Mouse (Mus musculus) heart, postnatal 36 days (tissue): Measurements from ENCODE around the gene Card10. TPM values are rescaled to one million over a fixed set of nuclear protein-coding genes. Genes with fewer than 3 reads are reported as not detected.
"Not testable (repeated sequence)": the region's sequence is repeated elsewhere in the genome, so short reads cannot be mapped to it uniquely, and the experiment has no call there.

Source experiments
- DNase-seq, 2 experiments: peaks; one replicate each; pipeline ENCODE4 v3.0.0; 2021 to 2022
- intact Hi-C: fragments of 180-260 bp; cut with DNase I; formaldehyde crosslinking; loops from one replicate; pipeline ENCODE4 v1.15.1; 2025
- total RNA-seq, 2 experiments: library from RNA; stranded (reverse); gene quantifications; 2 replicates each; pipeline ENCODE4 v1.2.3; 2021

Gene Card10
- 10 to 100 TPM; 15.4 to 19.0 TPM for total RNA-seq

- intact Hi-C loops: loop anchor here (1.0 to 2.0 kb wide), 2 partner anchors 16 to 45 kb away; no protein-coding TSS in a partner anchor
- DNase-seq: peak; percentile 77 to 81
These were observed at the start of gene Card10 for GRCm38 (mm10) chr15:78802776-78803391. Gene Card10, minus strand, starts transcription at chr15:78803042.

DNA sequence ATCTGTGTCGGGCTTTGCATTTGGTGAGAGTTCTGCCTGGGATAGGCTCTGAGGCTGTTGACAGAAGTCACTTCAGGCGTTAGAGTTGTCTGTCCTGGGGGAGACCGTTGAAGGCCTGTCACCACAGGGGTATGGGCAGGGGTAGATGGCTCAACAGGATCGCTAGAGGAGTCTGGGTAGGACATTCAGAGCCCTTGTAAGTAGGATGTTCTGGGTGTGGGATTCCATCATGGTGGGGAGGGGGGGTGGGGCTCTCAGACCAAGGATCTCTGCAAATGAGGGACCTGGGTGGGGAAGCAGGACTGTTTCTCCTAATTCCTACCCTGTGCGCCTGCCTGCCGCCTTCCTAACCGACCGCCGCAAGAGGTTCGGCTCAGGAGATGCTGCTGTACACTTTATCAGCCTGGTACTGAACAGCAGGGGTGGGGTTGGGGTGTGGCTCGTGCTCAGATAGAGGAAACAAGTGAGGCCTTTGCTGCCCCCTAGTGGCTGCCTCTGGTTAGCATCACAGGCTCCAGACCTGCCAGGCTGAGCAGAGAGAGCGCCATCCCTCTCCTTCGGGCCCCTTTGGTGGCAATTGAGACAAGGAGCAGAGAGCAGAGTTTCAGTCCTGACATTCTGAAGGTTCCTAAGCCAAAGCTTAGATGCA, 48.8 kb upstream of the Card10 start:
- intact Hi-C loops: loop anchor here (2.0 to 5.0 kb wide), 2 partner anchors 17 to 34 kb away; no protein-coding TSS in a partner anchor
- peak; percentile 93 to 95 for DNase-seq

DNA sequence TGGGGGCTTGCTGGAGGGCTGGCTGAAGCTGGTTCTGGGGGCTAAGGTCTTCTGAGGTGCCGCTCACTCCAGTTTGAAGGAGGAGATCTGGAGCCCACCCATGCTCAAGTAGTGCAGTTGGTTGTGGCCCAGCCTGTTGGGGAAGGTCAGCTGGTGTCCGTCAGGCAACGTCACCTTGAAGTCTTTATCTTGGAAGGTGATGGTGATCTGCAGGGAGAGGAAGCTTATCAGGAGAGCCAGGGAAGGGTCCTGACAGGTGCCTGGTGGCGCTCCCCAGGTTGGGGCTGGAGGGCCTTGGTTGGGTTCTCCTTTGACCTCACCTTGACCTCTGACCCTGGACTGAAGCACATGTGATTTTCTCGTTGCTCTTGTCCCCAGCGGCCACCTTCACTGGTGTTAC, 48.1 kb upstream of the Card10 start:
- intact Hi-C loops: loop anchor here (5.0 kb wide), 1 partner anchor 34 kb away; no protein-coding TSS in a partner anchor
- no peak for DNase-seq

DNA sequence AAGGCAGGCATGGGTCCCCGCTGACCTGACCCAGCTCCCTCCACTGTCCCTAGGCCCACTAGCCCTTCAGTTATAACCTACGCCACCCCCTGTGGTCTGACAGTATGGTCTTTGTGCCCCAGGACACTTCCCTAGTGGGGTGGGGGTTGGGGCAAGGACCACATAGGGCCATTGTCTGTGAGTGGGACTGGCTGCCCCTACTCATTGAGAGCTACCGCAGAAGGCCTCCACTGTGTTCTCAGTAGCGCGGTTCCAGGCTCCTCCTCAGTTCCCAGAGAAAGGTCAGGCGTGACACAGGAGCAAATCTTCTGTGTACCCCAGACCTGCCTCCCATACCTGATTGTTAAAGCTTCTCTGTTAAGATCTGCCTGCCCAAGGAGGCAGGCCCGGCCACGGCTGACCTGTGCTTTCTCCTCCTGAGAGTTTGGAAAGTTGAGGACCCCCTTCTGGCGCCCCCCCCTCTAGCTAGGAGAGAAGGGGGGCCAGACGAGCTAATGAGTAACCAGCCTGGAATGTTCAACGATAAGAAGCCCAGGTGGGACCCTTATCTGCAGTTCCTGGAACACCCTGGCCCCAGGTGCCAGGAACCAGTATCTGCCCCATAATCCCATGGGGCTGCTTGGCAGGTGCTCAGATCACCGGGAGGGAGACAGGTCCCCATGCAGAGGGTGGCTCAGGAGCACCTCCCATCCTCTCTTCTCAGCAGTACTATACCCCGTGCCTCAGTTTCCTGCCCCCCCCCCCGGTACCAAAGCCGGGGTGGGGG, 47.4 kb upstream of the Card10 start:
- intact Hi-C loops: loop anchor here (5.0 kb wide), 1 partner anchor 33 kb away; no protein-coding TSS in a partner anchor
- DNase-seq: peak in 1 of 2 experiments; percentile 14

DNA sequence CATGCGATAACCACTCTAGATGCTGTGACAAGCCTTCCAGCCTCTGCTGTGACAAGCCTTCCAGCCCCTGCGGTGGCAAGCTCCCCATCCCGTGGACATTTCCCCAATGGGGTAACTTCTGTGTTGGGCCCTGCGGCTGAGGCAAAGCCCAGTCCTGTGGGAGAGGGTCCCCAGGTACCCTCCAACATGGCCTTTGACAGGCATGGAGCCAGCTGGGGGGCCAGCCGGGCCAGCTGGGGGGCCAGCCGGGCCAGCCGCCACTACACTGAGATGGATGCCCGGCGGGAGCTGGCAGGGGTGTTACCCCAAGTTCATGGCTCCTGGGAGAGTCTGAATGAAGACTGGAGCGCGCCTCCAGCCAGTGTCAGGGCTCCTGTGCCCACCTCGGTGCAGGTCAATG, 46.6 kb upstream of the Card10 start:
- intact Hi-C loops: no loop called here
- DNase-seq: no peak

DNA sequence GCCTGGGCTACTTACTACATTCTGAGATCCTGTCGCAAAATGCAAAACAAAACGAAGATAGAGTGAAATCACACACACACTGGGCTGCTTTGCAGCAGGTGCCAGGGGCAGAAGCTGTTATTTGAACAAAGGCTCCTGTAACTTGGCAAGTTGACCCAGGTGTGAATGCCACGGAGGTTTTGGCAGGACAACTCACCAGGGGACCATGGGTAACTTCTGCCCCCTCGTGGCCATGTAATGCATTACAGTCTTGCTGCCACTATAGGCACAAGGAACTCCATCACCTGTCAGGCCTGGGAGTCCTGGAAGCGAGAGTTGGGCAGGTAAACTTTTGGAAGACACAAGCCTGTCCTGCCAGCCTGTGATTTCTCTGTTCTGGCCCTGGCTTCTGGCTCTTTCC, 45.6 kb upstream of the Card10 start:
- DNase-seq: peak; percentile 85 to 91
- intact Hi-C loops: loop anchor here (1.0 kb wide), 2 partner anchors 22 to 46 kb away; no protein-coding TSS in a partner anchor

GRCm38 (mm10) chr15:78846805-78847204, 44.0 kb upstream of the Card10 start:
- intact Hi-C loops, DNase-seq: not testable (repeated sequence)

- intact Hi-C loops: no loop called here
- peak in 1 of 2 experiments; percentile 9 for DNase-seq
These were observed 43.5 kb upstream of the Card10 start for GRCm38 (mm10) chr15:78846352-78846751.

GRCm38 (mm10) chr15:78845867-78846266, 43.0 kb upstream of the Card10 start:
- intact Hi-C loops: no loop called here
- no peak for DNase-seq

DNA sequence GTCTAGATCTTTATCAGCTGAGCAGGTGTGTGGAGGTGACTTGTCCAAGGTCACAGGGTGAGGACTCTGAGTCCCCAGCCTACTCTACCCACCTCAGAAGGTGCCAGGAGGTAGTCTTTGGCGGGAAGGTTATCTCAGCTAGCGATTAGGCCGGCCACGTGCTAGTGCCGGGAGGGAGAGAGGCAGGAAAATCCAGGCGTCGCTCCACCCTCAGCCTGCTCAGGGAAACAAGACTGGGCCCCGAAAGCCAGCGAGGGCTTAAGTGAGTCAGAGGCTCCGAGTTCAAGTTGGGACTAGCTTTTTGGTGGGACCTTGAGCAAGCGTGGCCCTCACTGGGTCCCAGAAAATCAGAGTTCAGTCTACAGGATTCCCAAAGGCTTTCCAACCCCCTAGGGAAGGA, 42.5 kb upstream of the Card10 start:
- DNase-seq: peak in 1 of 2 experiments; percentile 48
- intact Hi-C loops: no loop called here

GRCm38 (mm10) chr15:78844791-78845190, 41.9 kb upstream of the Card10 start:
- intact Hi-C loops: no loop called here
- peak; percentile 68 to 70 for DNase-seq

GRCm38 (mm10) chr15:78843581-78844469, 41.0 kb upstream of the Card10 start:
- DNase-seq: peak in 1 of 2 experiments; percentile 53

DNA sequence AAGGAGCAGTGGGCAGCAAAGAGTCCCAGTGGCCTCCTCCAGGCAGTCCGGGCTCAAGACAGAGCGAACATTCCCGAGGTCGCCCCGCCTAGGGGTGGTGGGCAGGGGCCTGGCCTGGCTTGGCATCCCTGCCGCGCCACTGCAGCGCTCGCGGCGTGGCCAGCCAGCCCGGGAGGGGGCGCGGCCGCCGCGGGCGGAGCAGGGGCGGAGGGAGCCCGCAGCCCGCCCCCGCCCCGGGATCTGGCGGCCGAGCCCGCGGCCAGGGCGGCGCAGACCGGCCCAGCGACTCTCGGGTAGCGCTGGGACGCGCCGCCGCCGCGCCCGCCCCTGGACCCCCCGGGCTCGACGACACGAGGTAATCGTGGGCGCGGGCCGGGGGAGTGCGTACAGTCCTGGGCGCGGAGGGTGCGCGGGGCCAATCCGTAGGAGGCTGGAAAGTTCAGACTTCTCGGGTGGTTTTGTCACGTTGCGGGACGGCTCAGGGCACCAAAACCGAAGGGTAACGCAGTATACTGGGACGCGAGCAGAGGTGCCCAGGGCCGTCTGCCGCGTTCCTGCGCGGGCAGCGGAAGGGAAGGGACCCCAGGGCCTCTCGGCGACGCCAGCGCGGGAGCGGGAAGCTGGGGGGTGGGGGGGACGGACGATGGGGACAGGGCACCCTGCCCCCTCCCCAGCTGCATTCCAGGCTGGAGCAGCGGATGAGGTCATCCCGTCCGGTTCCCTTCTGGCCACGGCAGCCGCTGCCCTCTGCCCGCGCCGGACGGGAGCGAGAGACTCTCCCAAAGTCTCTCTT, 39.7 kb upstream of the Card10 start, which contains the start of gene Cdc42ep1:
Gene Cdc42ep1 (plus strand): TSS at position 254 of the 793 bp plus-strand sequence.
- intact Hi-C loops: loop anchor here (1.0 kb wide), 1 partner anchor 10 kb away; no protein-coding TSS in a partner anchor

More at GRCm38 (mm10) chr15:78843581-78844469, 41.0 kb upstream of the Card10 start:
- intact Hi-C loops: loop anchor here (1.0 kb wide), 1 partner anchor 12 kb away; no protein-coding TSS in a partner anchor

DNA sequence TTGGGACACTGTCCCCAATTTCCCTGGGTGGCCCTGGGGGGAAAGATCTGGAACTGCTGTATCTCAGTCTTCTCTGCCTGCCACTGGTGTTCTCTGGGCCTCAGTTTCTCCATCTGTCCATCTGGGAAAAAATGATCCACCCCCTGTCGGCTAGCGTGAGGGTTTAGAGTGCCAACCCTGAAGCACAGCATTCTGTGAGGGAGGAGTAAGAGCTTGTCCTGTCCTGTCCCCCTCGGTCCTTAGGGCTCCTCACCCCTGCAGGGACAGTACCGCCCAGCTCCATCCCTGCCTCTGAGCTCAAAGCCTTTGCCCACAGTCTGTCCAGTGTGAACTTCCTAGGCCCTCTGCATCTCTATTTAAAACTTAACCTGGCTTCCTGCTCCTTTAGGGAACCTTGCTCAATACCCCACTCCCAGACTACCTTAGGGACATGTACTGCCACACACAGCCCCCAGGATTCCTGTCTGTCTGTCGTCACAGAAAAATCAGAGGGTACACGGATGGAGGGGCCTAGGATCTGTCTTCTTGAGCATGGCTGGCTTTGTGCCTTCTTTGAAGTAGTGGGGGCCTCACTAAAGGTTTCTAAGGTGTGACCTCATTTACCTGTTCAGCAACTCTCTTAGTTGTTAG, 38.4 kb upstream of the Card10 start:
- intact Hi-C loops: no loop called here
- DNase-seq: no peak

More for the DNA sequence above, 39.7 kb upstream of the Card10 start, which contains the start of gene Cdc42ep1:
- DNase-seq: peak; percentile 77 to 85

- intact Hi-C loops: no loop called here
- no peak for DNase-seq
These were observed 37.9 kb upstream of the Card10 start for GRCm38 (mm10) chr15:78840751-78841150.

GRCm38 (mm10) chr15:78840241-78840640, 37.4 kb upstream of the Card10 start:
- peak in 1 of 2 experiments; percentile 47 for DNase-seq
- intact Hi-C loops: no loop called here

DNA sequence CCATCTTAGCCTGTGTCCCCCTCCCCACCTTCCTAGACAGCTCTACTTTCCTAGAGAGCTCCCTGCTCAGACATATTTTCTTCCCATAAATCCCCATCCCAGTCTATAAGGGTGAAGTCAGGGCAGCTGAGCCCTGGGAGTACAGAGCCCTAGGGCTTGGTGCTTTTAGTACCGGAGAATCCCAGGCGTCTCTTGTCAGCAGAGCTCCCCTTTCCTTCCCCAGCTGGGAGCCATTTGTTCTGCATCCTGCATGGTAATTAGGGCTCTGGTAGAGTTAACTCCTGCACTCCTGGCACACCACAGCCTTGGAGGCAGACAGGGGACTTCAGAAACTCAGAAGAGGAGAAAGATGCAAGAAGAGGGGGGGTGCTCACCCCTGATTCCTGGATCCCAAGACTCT, 36.9 kb upstream of the Card10 start:
- DNase-seq: no peak
- intact Hi-C loops: no loop called here

GRCm38 (mm10) chr15:78836086-78836621, 33.3 kb upstream of the Card10 start:
- intact Hi-C loops: no loop called here
- peak; percentile 75 to 77 for DNase-seq
